Mouse (Mus musculus): ENCODE data around the gene Cstb.

- TF ChIP-seq MAX (IDR thresholded peaks at IDR 0.05): no peak
- TF ChIP-seq CTCF (IDR thresholded peaks at IDR 0.05; ENCODE audit: control insufficient read depth, insufficient read depth, insufficient read length): no peak
- TF ChIP-seq MYOG (IDR thresholded peaks at IDR 0.05; ENCODE audit: control insufficient read depth, extremely low read depth, insufficient read length): no peak
- no peak for TF ChIP-seq USF1 (IDR thresholded peaks at IDR 0.05; ENCODE audit: low read depth)
Observed at GRCm38 (mm10) chr10:78463769-78464167, 38.3 kb downstream of the Cstb start.

Measured in C2C12 (cell line).